Mouse (Mus musculus) midbrain, embryonic 10.5 days (tissue): ENCODE measurements around the gene Slc7a11. TPM values are rescaled to one million over a fixed set of nuclear protein-coding genes. Genes with fewer than 3 reads are reported as not detected.

Experiments used
- DNase-seq: peaks from one replicate; pipeline ENCODE4 v3.0.0-alpha.2; 2017; ENCODE audit warnings: low spot score
- H3K27ac ChIP-seq: fragments of 300-500 bp; sonication (generic); replicated peaks from 2 replicates; pipeline ENCODE4 v1.5.1; 2016; ENCODE audit warnings: mild to moderate bottlenecking
- H3K27me3 ChIP-seq: fragments of 300-500 bp; sonication (generic); 2 replicates; pipeline ENCODE4 v1.6.1; 2016; ENCODE audit warnings: low read depth, mild to moderate bottlenecking; ENCODE audit not compliant: poor library complexity, severe bottlenecking
- H3K36me3 ChIP-seq: fragments of 300-500 bp; sonication (generic); 2 replicates; pipeline ENCODE4 v1.6.1; 2016; ENCODE audit warnings: mild to moderate bottlenecking, moderate library complexity
- H3K4me1 ChIP-seq: fragments of 300-500 bp; sonication (generic); 2 replicates; pipeline ENCODE4 v1.6.1; 2016
- H3K4me3 ChIP-seq: fragments of 300-500 bp; sonication (generic); 2 replicates; pipeline ENCODE4 v1.5.1; 2016; ENCODE audit warnings: mild to moderate bottlenecking, moderate library complexity
- H3K9me3 ChIP-seq: fragments of 300-500 bp; sonication (generic); replicated peaks from 2 replicates; pipeline ENCODE4 v1.6.1; 2016; ENCODE audit warnings: mild to moderate bottlenecking
- WGBS: fragments of 180-500 bp; shearing (Covaris S2); methylation state at CpG from one replicate; pipeline ENCODE4 v1.1.7; 2016; 5-methylcytosine and 5-hydroxymethylcytosine counted together
- polyA plus RNA-seq: library from polyadenylated mRNA; unstranded; fragments of >200 nt; fragmentation: Nextera tagmentation; extraction: Ambion mirVana; gene quantifications from 2 replicates; pipeline ENCODE4 v1.2.1, GENCODE M21; 2016

The Slc7a11 gene
- 0.62 and 0.66 TPM in 2 replicates for polyA plus RNA-seq

GRCm38 (mm10) chr3:50443421-50443916 lies at the start of gene Slc7a11:
Gene Slc7a11, minus strand, starts transcription at chr3:50443614.
- Histone ChIP-seq H3K9me3 (no peaks in the 10 kb centered on the region), H3K27me3 (no peaks in the 10 kb centered on the region), H3K27ac (peak within 1 kb of the TSS; percentile 66), H3K4me3 (peak within 1 kb of the TSS; percentile 43), H3K4me1 (peaks cover 29% of the 10 kb centered on the region), H3K36me3 (no peaks in the 10 kb centered on the region)
- 5% methylated on average over 11 of the region's 11 CpGs for WGBS
- peak; percentile 45 for DNase-seq

GRCm38 (mm10) chr3:50491678-50492077 lies 48.3 kb upstream of the Slc7a11 start:
- H3K36me3 ChIP-seq, result no peaks in the 10 kb centered on the region
- 93% methylated on average over 2 of the region's 2 CpGs for WGBS
- DNase-seq, result no peak
- no peak overlapping the region for H3K4me3 ChIP-seq
- no peak overlapping the region for H3K27ac ChIP-seq
- H3K4me1 ChIP-seq, result no peaks in the 10 kb centered on the region
- no peaks in the 10 kb centered on the region for H3K9me3 ChIP-seq
- no peaks in the 10 kb centered on the region for H3K27me3 ChIP-seq

GRCm38 (mm10) chr3:50484076-50484475 lies 40.7 kb upstream of the Slc7a11 start:
- H3K36me3 ChIP-seq, result no peaks in the 10 kb centered on the region
- no peaks in the 10 kb centered on the region for H3K9me3 ChIP-seq
- DNase-seq, result no peak
- H3K4me1 ChIP-seq, result no peaks in the 10 kb centered on the region
- WGBS, result 71% methylated on average over 1 of the region's 1 CpGs
- no peak overlapping the region for H3K4me3 ChIP-seq
- H3K27me3 ChIP-seq, result no peaks in the 10 kb centered on the region
- no peak overlapping the region for H3K27ac ChIP-seq

- DNase-seq, result no peak
- H3K4me1 ChIP-seq, result no peaks in the 10 kb centered on the region
- H3K4me3 ChIP-seq, result no peak overlapping the region
- no peaks in the 10 kb centered on the region for H3K36me3 ChIP-seq
- H3K9me3 ChIP-seq, result no peaks in the 10 kb centered on the region
- no peaks in the 10 kb centered on the region for H3K27me3 ChIP-seq
- no peak overlapping the region for H3K27ac ChIP-seq
- WGBS, result 94% methylated on average over 2 of the region's 2 CpGs
Observed at GRCm38 (mm10) chr3:50462223-50462622, 18.8 kb upstream of the Slc7a11 start.

- H3K9me3 ChIP-seq, result no peaks in the 10 kb centered on the region
- DNase-seq, result no peak
Observed at GRCm38 (mm10) chr3:50457136-50457535, 13.7 kb upstream of the Slc7a11 start.

GRCm38 (mm10) chr3:50456564-50456963 lies 13.2 kb upstream of the Slc7a11 start:
- Histone ChIP-seq H3K4me3 (no peak overlapping the region), H3K4me1 (no peaks in the 10 kb centered on the region), H3K36me3 (no peaks in the 10 kb centered on the region), H3K27ac (no peak overlapping the region), H3K27me3 (no peaks in the 10 kb centered on the region), H3K9me3 (no peaks in the 10 kb centered on the region)
- DNase-seq, result no peak
- WGBS, result 76% methylated on average over 4 of the region's 4 CpGs

More at GRCm38 (mm10) chr3:50457136-50457535, 13.7 kb upstream of the Slc7a11 start:
- H3K4me1 ChIP-seq, result no peaks in the 10 kb centered on the region
- no peak overlapping the region for H3K4me3 ChIP-seq
- no peaks in the 10 kb centered on the region for H3K27me3 ChIP-seq
- H3K27ac ChIP-seq, result no peak overlapping the region
- H3K36me3 ChIP-seq, result no peaks in the 10 kb centered on the region
- WGBS, result 93% methylated on average over 5 of the region's 5 CpGs

- Histone ChIP-seq H3K27ac (no peak overlapping the region), H3K4me1 (no peaks in the 10 kb centered on the region), H3K4me3 (no peak overlapping the region), H3K27me3 (no peaks in the 10 kb centered on the region), H3K36me3 (no peaks in the 10 kb centered on the region), H3K9me3 (no peaks in the 10 kb centered on the region)
- DNase-seq, result no peak
- WGBS, result 71% methylated on average over 1 of the region's 1 CpGs
Observed at GRCm38 (mm10) chr3:50456023-50456422, 12.6 kb upstream of the Slc7a11 start.

GRCm38 (mm10) chr3:50445050-50445775 lies 1.8 kb upstream of the Slc7a11 start:
- H3K4me1 ChIP-seq, result peaks cover 29% of the 10 kb centered on the region
- no peaks in the 10 kb centered on the region for H3K9me3 ChIP-seq
- no peaks in the 10 kb centered on the region for H3K36me3 ChIP-seq
- H3K27ac ChIP-seq, result no peak overlapping the region
- no peaks in the 10 kb centered on the region for H3K27me3 ChIP-seq
- 78% methylated on average over 10 of the region's 10 CpGs for WGBS
- no peak for DNase-seq
- no peak overlapping the region for H3K4me3 ChIP-seq

GRCm38 (mm10) chr3:50443942-50444341 lies 528 bp upstream of the Slc7a11 start:
- no peak for DNase-seq
- Histone ChIP-seq H3K4me3 (peak overlapping the region; percentile 43), H3K9me3 (no peaks in the 10 kb centered on the region), H3K36me3 (no peaks in the 10 kb centered on the region), H3K27me3 (no peaks in the 10 kb centered on the region), H3K27ac (0 out of 2 replicates have a peak overlapping the region, but pooled peaks have one; percentile 4), H3K4me1 (peaks cover 29% of the 10 kb centered on the region)
- 20% methylated on average over 9 of the region's 9 CpGs for WGBS

- no peak for DNase-seq
- peak overlapping the region; percentile 66; the same call in 1 of the 2 replicates for H3K27ac ChIP-seq
- peak overlapping the region; percentile 43; the same call in 1 of the 2 replicates for H3K4me3 ChIP-seq
- WGBS, result 78% methylated on average over 19 of the region's 19 CpGs
- no peaks in the 10 kb centered on the region for H3K27me3 ChIP-seq
- peaks cover 34% of the 10 kb centered on the region for H3K4me1 ChIP-seq
- no peaks in the 10 kb centered on the region for H3K9me3 ChIP-seq
- no peaks in the 10 kb centered on the region for H3K36me3 ChIP-seq
Observed at GRCm38 (mm10) chr3:50442341-50443292, 797 bp downstream of the Slc7a11 start.

GRCm38 (mm10) chr3:50441330-50441729 lies 2.1 kb downstream of the Slc7a11 start:
- peaks cover 34% of the 10 kb centered on the region for H3K4me1 ChIP-seq
- no peak overlapping the region for H3K4me3 ChIP-seq
- no peak overlapping the region for H3K27ac ChIP-seq
- H3K36me3 ChIP-seq, result no peaks in the 10 kb centered on the region
- no peaks in the 10 kb centered on the region for H3K9me3 ChIP-seq
- no peaks in the 10 kb centered on the region for H3K27me3 ChIP-seq
- WGBS, result 86% methylated on average over 3 of the region's 3 CpGs
- DNase-seq, result no peak

- Histone ChIP-seq H3K27ac (no peak overlapping the region), H3K9me3 (no peaks in the 10 kb centered on the region), H3K4me1 (peaks cover 33% of the 10 kb centered on the region), H3K27me3 (no peaks in the 10 kb centered on the region), H3K4me3 (no peak overlapping the region), H3K36me3 (no peaks in the 10 kb centered on the region)
- DNase-seq, result no peak
- 83% methylated on average over 2 of the region's 2 CpGs for WGBS
Observed at GRCm38 (mm10) chr3:50440409-50440808, 3.0 kb downstream of the Slc7a11 start.
